8 mouse cellular contexts compared by ENCODE assay signal in the genomic region with DNA sequence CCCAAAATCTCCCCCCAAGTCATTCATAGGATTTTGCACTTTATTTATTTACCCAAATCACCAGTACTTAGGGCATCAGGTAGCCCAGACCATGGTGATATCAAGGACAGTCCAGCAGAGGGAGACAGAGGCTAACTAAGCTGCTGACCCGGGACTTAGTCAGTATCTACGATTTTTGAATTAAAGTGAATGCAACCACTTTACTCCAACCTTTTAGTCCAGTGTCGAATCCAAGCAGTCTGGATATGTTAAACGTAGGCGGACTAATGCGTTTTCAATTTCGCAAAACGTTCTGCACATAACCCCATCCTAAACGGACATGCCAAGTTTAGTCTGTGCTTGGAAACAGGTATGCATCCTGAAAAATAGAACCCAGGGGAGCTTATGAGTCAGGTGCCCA. TPM values are rescaled to one million over a fixed set of nuclear protein-coding genes. Genes with fewer than 3 reads are reported as not detected.
DNase-seq lines count a peak whose midpoint lies in the region; ATAC-seq lines count a peak whose summit lies in the region.

No protein-coding gene starts in this region.

- no peak for ATAC-seq in forebrain, embryonic 15.5 days (replicated peaks)
- peak; percentile 66 to 71; a peak in 3 of 4 replicates for ATAC-seq in hematopoietic stem cell, adult 5-6 weeks (replicated peaks in 1 of 2; ENCODE audit: insufficient read depth in 1 of 2, low FRiP score in 2 of 2, low TSS enrichment in 1 of 2, low read depth in 1 of 2, poor library complexity in 2 of 2, severe bottlenecking in 2 of 2)

- peak overlapping the region; percentile 92 for H3K4me2 ChIP-seq in forebrain, embryonic 15.5 days (replicated peaks)

- H3K9me3 ChIP-seq in forebrain, embryonic 15.5 days, result no peaks in the 10 kb centered on the region

- H3K9ac ChIP-seq in forebrain, embryonic 15.5 days (replicated peaks), result no peak overlapping the region

- DNase-seq in left cerebral cortex, adult 18-20 months (ENCODE audit: low spot score in 2 of 2), result peak; percentile 64 to 66
- no peak for DNase-seq in left cerebral cortex, adult 11 months (ENCODE audit: low spot score)
- DNase-seq in cerebellum, adult 18-20 months, result peak; percentile 77 to 80
- DNase-seq in layer of hippocampus, adult 11-12 months (ENCODE audit: low spot score), result peak; percentile 72
- peak; percentile 72 for DNase-seq in lung, postnatal 14 days
- DNase-seq in right cerebral cortex, adult 2 months (ENCODE audit: low spot score in 2 of 2), result peak; percentile 74 to 78

- H3K27me3 ChIP-seq in forebrain, embryonic 15.5 days, result peaks cover 17% of the 10 kb centered on the region

- no peak overlapping the region for H3K27ac ChIP-seq in forebrain, embryonic 15.5 days (replicated peaks)

- WGBS in forebrain, embryonic 15.5 days, result 8% methylated on average over 9 of the region's 9 CpGs

- no peaks in the 10 kb centered on the region for H3K36me3 ChIP-seq in forebrain, embryonic 15.5 days

- peaks cover 15% of the 10 kb centered on the region for H3K4me1 ChIP-seq in forebrain, embryonic 15.5 days

- peak overlapping the region; percentile 84; the same call in 1 of the 2 replicates for H3K4me3 ChIP-seq in forebrain, embryonic 15.5 days

RNA-seq across cellular contexts. Expression of gene C2cd4b, which starts 0.6 kb away (rescaled TPM):
- 1 to 10 TPM; 2.8 to 3.2 TPM for total RNA-seq in left cerebral cortex, adult 18-20 months (2021)
- polyA plus RNA-seq in forebrain, embryonic 15.5 days (2015; fragmentation: Nextera tagmentation; extraction: Ambion mirVana), result 0.22 and 0.24 TPM in 2 replicates
- total RNA-seq in hematopoietic stem cell, adult 5-6 weeks (2017), result not detected in 2 replicates
